In the genomic region with DNA sequence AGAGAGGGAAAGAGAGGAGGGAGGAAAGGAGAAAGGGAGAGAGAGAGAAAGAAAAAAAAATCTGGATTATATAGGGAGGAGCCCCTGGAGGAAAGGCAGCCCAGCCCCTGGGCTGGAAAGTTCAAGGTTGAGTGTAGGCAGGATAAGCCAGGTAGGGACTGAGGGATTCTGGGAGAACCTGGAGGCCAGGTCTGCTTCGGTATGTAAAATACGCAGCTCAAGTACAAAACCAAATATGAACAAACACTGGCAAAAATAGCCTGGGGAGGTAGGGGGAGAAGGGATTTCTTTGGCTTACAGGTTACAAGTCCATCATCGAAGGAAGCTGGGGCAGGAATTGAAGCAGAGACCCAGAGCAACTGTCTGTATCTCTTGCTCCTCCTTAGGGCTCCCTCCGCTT, we compare ENCODE assay signal across 20 mouse cellular contexts.
"Had no signal": no experiment of that assay in that cellular context is flagged by ENCODE, and none has a peak within 500 bp of the region (broad histone marks: within the 10 kb centered on the region; RNA-seq: fewer than 3 reads in every experiment).

No protein-coding gene starts in this region.

- H3K4me3 ChIP-seq: kidney, embryonic 15.5 days; left cerebral cortex, adult 2 months; liver, embryonic 13.5 days; megakaryocyte, embryonic 14.5 days; midbrain, embryonic 10.5 days; midbrain, embryonic 13.5 days; myocyte; neural tube, embryonic 13.5 days had no signal

- H3K9me3 ChIP-seq: kidney, embryonic 15.5 days; liver, embryonic 13.5 days; midbrain, embryonic 10.5 days; midbrain, embryonic 13.5 days; neural tube, embryonic 13.5 days had no signal

- ATAC-seq: midbrain, embryonic 13.5 days; midbrain, embryonic 16.5 days had no signal

- DNase-seq: kidney, adult 11 months; kidney, adult 8-10 months; kidney, postnatal 10 days; kidney, postnatal 36 days; layer of hippocampus, postnatal 36 days; liver, embryonic 13.5 days; retina, postnatal 1 day; right cerebral cortex, postnatal 25 days; thymus, adult 2 months; thymus, postnatal 14 days; thymus, postnatal 4 days had no signal

- H3K9ac ChIP-seq: kidney, embryonic 15.5 days; liver, embryonic 13.5 days; midbrain, embryonic 13.5 days; neural tube, embryonic 13.5 days had no signal

- H3K36me3 ChIP-seq: kidney, embryonic 15.5 days; liver, embryonic 13.5 days; midbrain, embryonic 10.5 days; midbrain, embryonic 13.5 days; neural tube, embryonic 13.5 days had no signal

- H3K4me1 ChIP-seq: kidney, embryonic 15.5 days; liver, embryonic 13.5 days; megakaryocyte, embryonic 14.5 days; midbrain, embryonic 10.5 days; neural tube, embryonic 13.5 days had no signal

- H3K4me2 ChIP-seq: kidney, embryonic 15.5 days; liver, embryonic 13.5 days; midbrain, embryonic 13.5 days; neural tube, embryonic 13.5 days had no signal

- H3K27ac ChIP-seq: kidney, embryonic 15.5 days; left cerebral cortex, adult 2 months; liver, embryonic 13.5 days; midbrain, embryonic 10.5 days; midbrain, embryonic 13.5 days; neural tube, embryonic 13.5 days; stomach, postnatal 0 days had no signal

- H3K27me3 ChIP-seq: kidney, embryonic 15.5 days; liver, embryonic 13.5 days; megakaryocyte, embryonic 14.5 days; midbrain, embryonic 13.5 days; neural tube, embryonic 13.5 days had no signal
